Mouse (Mus musculus) urinary bladder, postnatal 25 days (tissue): ENCODE measurements around the gene Mpped1.
A peak's percentile ranks its signal among the peaks of the same experiment; 100 is the strongest.

ENCODE experiments used
- DNase-seq: peaks from one replicate; pipeline ENCODE4 v3.0.0; 2022; ENCODE audit warnings: low spot score

Mpped1 gene

GRCm38 (mm10) chr15:83796924-83797323, 17.7 kb downstream of the Mpped1 start:
- DNase-seq = no peak

DNA sequence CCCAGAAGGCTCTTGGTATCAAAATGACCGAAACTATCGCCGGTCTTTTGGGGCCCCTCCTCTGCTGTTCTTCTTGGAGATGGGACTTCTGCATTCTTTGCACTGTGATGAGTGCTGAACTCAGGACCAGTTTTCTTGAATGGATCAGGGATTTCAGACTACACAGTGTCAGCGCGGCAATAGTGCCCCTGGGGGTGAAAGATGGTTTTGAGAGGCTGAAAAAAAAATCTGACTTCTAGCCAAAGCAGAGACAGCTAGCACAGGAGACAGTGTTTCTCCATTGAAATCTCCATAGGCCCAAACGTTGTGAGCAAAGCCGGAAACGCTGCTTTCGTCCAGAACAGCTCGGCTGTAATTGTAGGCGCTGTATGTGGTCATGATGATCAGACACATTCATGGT, 19.7 kb downstream of the Mpped1 start:
- no peak for DNase-seq

GRCm38 (mm10) chr15:83801011-83801410, 21.7 kb downstream of the Mpped1 start:
- DNase-seq = no peak

DNA sequence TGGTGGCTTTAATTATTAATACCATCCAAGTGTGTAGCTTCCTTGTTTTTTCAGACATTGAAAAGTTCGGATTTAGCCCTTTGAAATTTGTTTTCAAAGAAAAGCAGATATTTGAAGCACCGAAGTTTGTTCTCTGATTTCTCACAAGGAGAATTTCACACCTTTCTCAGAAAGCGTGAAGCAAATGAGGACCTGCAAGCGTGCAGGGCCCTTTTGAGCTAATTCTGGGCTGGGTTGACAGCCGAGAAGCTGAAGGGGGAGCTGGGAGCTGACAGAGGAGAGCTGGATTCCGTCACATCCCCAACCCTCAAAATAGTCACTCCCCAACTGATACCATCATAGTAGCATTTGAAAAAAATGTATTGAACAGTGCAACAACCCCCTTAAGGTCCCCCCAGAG, 34.8 kb downstream of the Mpped1 start:
- no peak for DNase-seq

DNA sequence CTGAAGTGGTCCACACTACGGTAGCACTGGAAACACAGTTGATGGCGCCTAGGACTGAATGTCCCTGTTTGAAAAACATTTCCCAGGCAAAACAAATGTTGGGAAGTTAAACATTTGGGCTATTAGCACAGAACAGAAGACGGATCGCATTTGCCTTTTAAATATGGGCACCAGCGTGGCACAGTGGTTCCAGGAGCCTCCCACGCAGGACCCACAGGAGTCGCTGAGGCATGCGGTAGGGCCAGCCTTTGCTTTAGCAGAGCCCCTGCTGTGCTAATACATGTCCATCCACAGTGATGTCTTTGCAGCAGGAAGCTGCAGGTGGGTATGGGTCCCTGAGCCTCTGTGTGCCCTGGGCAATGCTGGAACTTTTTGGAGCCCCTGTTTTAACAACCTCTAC, 48.7 kb downstream of the Mpped1 start:
- no peak for DNase-seq

GRCm38 (mm10) chr15:83829226-83829625, 50.0 kb downstream of the Mpped1 start:
- no peak for DNase-seq

- no peak for DNase-seq
Observed at GRCm38 (mm10) chr15:83832265-83832664, 53.0 kb downstream of the Mpped1 start.

DNA sequence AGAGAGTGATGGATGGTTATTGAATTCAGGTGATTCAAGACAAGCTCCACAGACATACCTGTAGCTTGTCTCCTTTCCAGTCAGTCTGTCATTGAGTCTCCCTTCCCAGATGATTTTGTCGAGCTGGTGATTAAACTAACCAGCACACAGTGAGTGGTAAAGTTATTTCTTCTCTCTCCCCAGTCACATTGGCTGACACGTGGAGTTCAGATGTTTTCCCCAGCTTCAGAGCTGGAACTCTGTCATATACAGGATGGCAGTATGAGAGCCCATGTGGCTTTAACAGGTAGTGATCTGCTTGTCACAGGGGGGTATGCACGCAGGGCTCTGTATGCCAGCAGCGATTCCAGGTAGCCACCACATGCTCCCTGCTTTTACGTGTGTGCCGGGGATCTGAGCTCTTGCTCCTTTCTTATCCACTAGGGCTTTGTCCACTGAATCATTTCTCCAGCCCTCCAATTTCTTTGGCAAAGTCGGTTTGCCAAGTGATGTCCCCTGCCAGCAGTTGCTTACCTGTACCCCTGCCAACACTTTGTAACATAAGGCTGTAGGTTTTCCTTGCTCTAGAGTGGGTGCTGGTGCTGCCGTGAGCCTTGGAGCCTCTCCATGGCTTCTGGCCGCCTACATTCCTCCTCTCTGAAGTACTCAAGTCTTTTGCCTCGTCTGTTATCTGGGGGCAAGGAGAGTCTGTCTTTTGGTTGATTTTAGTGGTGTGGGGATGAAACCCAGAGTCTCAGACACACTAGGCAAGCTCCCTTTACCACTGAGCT, 61.9 kb downstream of the Mpped1 start:
- no peak for DNase-seq

DNA sequence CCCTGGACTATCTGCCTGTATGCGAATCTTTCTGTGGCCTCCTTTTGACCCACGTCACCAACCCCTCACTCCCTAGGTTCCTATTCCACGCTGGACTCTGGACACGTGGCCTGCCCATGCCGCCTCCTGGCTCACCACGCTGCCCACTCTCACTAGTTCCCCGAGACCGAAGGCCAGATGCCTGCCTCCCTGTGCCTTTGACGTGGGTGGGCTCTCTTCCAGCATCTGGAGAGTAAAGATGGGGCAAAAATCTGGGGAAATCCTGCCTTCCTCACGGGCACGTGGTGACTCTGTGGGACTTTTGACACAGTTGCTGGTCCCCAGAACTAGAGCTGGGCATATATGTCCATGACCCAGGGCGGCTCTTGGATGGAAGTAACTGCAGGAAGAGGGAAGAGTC, 63.2 kb downstream of the Mpped1 start:
- DNase-seq = no peak

- DNase-seq = no peak
Observed at GRCm38 (mm10) chr15:83842915-83843789, 63.9 kb downstream of the Mpped1 start.

- no peak for DNase-seq
Observed at GRCm38 (mm10) chr15:83845734-83846133, 66.5 kb downstream of the Mpped1 start.

GRCm38 (mm10) chr15:83846592-83846991, 67.3 kb downstream of the Mpped1 start:
- no peak for DNase-seq

DNA sequence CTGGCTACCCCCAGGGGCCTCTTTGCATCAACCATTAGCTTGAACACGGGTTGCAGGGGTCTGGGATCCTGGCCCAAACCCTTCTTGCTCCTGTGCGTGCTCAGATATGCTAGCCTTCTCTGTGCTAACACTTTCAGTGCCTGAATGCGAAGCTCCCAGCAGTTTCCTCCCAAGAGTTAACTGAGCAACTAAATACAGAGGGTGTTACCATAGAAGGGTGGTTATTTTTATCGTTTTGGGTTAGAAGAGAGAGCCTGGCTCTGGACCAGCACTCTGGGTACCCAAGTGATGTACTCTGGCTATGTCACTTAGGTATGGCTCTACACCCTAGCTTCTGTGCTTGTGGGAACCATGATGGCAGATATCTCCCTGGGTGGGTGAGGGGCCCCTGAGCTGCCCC, 68.2 kb downstream of the Mpped1 start:
- DNase-seq = no peak

DNA sequence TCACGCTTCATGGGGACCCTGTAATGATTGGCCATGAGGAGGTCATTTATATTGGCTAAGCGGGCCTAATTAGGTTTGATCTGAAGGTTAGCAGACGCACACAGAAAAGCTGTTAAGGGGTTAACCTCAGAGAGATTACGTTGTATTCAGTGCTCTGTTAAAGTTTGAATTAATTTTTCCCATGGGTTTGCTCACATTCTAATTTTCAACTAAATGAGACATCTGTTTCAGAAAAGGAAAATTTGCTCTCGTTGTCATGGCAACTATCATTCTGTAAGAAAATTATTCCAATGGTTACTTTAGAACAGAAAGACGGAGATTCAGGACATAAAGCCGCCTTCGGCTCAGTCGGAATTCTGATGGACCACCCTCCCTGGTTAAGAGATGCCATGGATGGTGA, 68.9 kb downstream of the Mpped1 start:
- DNase-seq = no peak

GRCm38 (mm10) chr15:83853400-83853811, 74.1 kb downstream of the Mpped1 start:
- no peak for DNase-seq

GRCm38 (mm10) chr15:83857129-83857528, 77.9 kb downstream of the Mpped1 start:
- peak; percentile 69 for DNase-seq

DNA sequence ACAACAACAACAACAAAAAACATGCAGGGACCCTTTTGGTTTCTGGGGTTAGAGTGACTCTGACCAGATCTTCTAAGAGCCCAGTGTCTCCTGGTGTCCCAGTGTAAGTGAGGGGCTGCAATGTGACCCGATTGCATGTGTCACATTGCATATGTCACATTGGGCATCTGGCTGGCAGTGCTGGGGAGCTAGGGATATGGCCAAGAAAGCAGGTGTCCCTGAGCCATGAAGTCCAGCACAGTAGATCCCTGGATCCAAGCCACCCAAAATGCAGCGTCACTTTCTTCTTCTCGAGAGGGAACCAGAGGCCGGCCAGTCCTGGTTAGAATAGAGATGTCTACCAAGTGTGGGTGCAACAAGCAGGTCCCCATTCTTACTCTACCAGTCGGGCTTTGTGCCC, 86.4 kb downstream of the Mpped1 start:
- no peak for DNase-seq

DNA sequence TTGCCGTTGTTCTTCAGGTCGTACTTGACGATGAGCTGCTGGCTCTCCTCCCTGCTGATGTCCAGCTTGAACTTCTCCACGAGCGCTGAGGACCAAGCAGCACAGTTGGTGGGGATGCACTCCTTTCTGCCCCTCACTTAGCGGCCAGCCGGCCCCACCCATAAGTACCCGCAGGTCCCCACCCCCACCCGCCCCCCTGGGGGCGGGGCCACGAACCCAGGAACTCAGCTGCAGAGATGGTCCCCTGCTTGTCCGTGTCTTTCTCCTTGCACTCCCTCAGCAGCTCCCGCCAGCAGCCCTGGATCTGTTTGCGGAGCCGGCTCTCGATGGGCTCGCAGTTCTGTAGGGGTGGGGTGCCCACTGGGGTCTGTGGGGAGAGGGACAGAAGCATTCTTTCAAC, 91.7 kb downstream of the Mpped1 start:
- DNase-seq = no peak

DNA sequence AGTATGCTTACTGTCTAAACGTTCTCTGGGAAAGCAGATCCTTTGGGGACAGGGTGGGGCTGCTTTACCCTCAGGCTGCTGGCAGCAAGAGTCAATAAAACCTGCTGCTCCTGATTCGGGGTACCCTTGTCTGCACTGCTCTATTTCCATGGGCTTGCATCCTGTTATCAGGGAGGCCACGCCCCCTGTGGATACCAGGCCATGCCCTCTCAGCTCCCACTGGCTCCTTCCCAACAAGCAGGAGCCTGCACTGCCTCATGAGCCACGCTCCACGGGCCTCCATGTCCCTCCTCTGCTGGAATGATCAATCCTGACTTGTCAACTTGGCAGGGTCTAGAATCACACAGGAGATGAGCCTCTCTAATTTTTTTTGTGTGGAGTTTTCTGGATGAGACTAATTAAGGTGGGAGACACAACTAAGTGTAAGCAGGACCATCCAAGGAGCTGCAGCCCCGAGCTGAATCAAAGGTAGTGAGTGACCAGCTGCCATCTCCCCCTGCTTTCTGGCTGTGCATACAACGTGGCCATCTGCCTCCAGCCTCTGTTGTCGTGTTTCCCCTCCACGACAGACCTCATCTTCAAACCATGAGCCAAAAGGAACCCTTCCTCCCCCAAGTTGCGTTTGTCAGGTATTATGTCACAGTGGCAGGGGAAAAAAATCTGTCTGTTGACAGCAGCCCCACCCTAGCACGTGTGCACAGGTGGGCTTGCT, 98.0 kb downstream of the Mpped1 start:
- no peak for DNase-seq

DNA sequence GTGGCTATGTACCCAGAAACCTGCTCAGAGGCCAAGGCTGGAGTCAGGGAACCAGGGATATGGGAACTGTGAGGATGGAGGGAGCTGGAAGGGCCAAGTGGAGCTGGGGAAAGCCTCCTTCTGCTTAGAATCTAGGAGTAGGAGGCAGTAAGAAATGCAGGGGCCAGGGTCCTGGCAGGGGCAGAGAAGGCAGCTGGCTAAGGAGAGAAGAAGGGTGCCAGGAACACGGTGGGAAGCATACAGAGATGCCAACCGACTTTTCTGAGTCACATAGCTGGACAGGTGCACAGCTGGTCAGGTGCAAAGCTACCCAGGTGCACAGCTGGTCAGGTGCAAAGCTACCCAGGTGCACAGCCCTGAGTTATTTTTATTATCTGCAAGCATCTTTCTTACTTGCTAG, 98.6 kb downstream of the Mpped1 start:
- no peak for DNase-seq

DNA sequence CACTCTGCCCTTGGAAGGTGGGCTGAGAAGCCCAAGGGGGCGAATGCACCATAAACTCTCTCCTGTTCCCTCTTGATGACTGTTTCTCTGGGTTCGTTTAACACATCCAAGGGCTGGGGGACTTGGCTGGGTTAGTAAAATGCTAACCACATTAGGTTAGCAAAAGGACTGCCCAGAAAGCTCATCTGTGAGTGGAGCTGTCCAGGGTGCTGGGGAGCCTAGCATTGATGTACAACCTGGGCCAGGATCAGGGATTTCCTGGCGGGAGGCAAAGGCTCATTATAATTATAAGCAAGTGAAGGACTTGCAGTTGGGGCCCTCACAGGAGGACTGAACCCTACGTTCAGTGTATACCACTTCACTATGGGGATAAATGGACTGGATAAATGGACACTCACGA, 100.6 kb downstream of the Mpped1 start:
- DNase-seq = peak; percentile 30

DNA sequence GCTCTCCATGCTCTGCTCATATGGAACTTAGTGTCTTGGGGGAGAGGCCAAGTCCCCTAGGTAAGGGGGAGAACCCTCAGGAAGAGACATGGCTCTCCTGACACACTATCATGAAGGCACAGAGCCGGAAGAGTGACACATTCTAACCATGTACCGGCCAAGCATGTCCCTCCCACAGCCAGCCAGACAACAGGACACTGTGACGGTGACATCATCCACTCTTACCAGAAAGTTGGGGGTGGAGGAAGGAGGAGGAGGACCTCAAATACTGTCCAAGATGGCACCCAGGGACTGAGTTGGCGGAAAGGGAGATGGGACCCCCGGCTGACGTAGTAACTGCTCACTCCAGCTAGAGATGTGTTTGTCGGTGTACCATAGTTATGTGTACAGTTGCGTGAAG, 104.6 kb downstream of the Mpped1 start:
- no peak for DNase-seq

GRCm38 (mm10) chr15:83884291-83884690, 105.0 kb downstream of the Mpped1 start:
- DNase-seq = no peak
